Mouse (Mus musculus) ES-E14 (cell line): ENCODE data around the gene Rbfox2.

Experiments used
- CHD2 ChIP-seq: IDR thresholded peaks from 2 replicates; pipeline ENCODE4 v1.6.1; 2014; ENCODE audit warnings: mild to moderate bottlenecking, low read depth, low read length, inconsistent platforms
- HCFC1 ChIP-seq: IDR thresholded peaks from 2 replicates; pipeline ENCODE4 v1.6.1; 2012; ENCODE audit warnings: low read length, inconsistent platforms, borderline replicate concordance; ENCODE audit not compliant: insufficient read depth
- MAFK ChIP-seq: IDR thresholded peaks from 2 replicates; pipeline ENCODE4 v1.6.1; 2014; ENCODE audit warnings: mild to moderate bottlenecking, low read depth, low read length, inconsistent platforms; ENCODE audit not compliant: insufficient read depth
- ZC3H11A ChIP-seq: IDR thresholded peaks from 2 replicates; pipeline ENCODE4 v1.6.1; 2012; ENCODE audit warnings: low read depth, mild to moderate bottlenecking, inconsistent platforms, low read length, borderline replicate concordance
- ZNF384 ChIP-seq: IDR thresholded peaks from 2 replicates; pipeline ENCODE4 v1.6.1; 2012; ENCODE audit warnings: low read depth, low read length, inconsistent platforms

GRCm38 (mm10) chr15:77216704-77217103 lies 90.1 kb downstream of the Rbfox2 start:
- no peak for TF ChIP-seq HCFC1
- TF ChIP-seq CHD2 = no peak
- TF ChIP-seq ZC3H11A = no peak
- no peak for TF ChIP-seq MAFK
- TF ChIP-seq ZNF384 = no peak
